8 mouse cellular contexts compared by ENCODE assay signal in the genomic region with DNA sequence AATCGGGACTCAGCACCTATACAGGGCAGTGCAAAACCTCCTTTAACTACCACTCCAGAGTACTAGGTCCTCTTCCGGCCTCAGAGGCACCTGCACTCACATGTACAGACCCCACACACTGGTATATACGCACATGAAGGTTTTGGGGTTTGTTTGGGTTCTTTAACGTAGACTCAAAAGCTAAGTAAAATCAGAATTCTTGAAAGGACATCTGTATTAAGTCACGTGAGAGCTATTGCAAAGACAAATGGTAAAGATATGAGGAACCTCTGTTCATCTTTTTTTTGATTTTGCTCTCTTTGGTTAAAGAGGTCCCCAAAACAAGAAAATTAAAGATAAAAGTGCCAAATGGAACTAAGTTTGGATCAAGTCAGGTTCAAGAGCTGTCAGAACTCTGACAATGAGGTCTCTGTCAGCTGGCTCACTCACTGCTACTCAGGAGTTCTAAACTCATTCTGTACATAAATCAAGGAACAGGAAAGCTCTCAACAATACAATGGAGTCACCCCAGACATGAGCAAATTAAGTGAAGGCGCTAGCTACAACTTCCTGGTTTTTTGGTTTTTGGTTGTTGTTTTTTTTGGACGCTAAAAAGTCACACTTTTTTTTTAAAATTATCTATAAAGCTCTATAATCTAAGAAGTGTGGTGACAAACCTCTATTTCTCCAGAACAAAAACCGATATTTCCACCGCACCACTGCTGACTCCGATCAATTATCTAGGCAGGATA. TPM values are rescaled to one million over a fixed set of nuclear protein-coding genes. Genes with fewer than 3 reads are reported as not detected.
A peak's percentile ranks its signal among the peaks of the same experiment; 100 is the strongest.
DNase-seq lines count a peak whose midpoint lies in the region; ATAC-seq lines count a peak whose summit lies in the region.

No protein-coding gene starts in this region.

- H3K4me2 ChIP-seq in embryonic facial prominence, embryonic 11.5 days (ENCODE audit: low read depth, low read length) = peak overlapping the region; percentile 53
- H3K4me2 ChIP-seq in intestine, embryonic 16.5 days (ENCODE audit: low read depth, low read length) = peak overlapping the region; percentile 53
- H3K4me2 ChIP-seq in neural tube, embryonic 15.5 days = peak overlapping the region; percentile 61

- peaks cover 19% of the 10 kb centered on the region for H3K36me3 ChIP-seq in megakaryocyte, embryonic 14.5 days (replicated peaks; ENCODE audit: low read length)
- no peaks in the 10 kb centered on the region for H3K36me3 ChIP-seq in embryonic facial prominence, embryonic 11.5 days (replicated peaks; ENCODE audit: control insufficient read depth, insufficient read depth, low read depth, low read length)
- no peaks in the 10 kb centered on the region for H3K36me3 ChIP-seq in intestine, embryonic 16.5 days (ENCODE audit: control insufficient read depth, insufficient read depth, low read length)
- no peaks in the 10 kb centered on the region for H3K36me3 ChIP-seq in neural tube, embryonic 15.5 days

- peak overlapping the region; percentile 98; the same call in 1 of the 2 replicates for H3K27ac ChIP-seq in embryonic facial prominence, embryonic 11.5 days (replicated peaks; ENCODE audit: low read depth, low read length)
- peak overlapping the region; percentile 99 for H3K27ac ChIP-seq in intestine, embryonic 16.5 days (ENCODE audit: low read length)
- peak overlapping the region; percentile 96 for H3K27ac ChIP-seq in neural tube, embryonic 15.5 days (replicated peaks)

- H3K4me1 ChIP-seq in megakaryocyte, embryonic 14.5 days = peaks cover 39% of the 10 kb centered on the region
- H3K4me1 ChIP-seq in embryonic facial prominence, embryonic 11.5 days (ENCODE audit: control insufficient read depth, insufficient read depth, low read length) = no peaks in the 10 kb centered on the region
- H3K4me1 ChIP-seq in intestine, embryonic 16.5 days (ENCODE audit: control insufficient read depth, insufficient read depth, low read length) = peaks cover 3% of the 10 kb centered on the region; the same call in 1 of the 2 replicates
- peaks cover 20% of the 10 kb centered on the region for H3K4me1 ChIP-seq in neural tube, embryonic 15.5 days

- 44% methylated on average over 10 of the region's 10 CpGs for WGBS in embryonic facial prominence, embryonic 11.5 days
- WGBS in intestine, embryonic 16.5 days = 30% methylated on average over 10 of the region's 10 CpGs
- whole genome bisulfite sequencing in neural tube, embryonic 15.5 days = 36% methylated on average over 10 of the region's 10 CpGs

- H3K27me3 ChIP-seq in megakaryocyte, embryonic 14.5 days (replicated peaks) = no peaks in the 10 kb centered on the region
- H3K27me3 ChIP-seq in embryonic facial prominence, embryonic 11.5 days (ENCODE audit: control insufficient read depth, insufficient read depth, low read length) = no peaks in the 10 kb centered on the region
- H3K27me3 ChIP-seq in intestine, embryonic 16.5 days (replicated peaks; ENCODE audit: control insufficient read depth, insufficient read depth, low read length) = no peaks in the 10 kb centered on the region
- no peaks in the 10 kb centered on the region for H3K27me3 ChIP-seq in neural tube, embryonic 15.5 days (replicated peaks)

- H3K4me3 ChIP-seq in megakaryocyte, embryonic 14.5 days (replicated peaks) = peak overlapping the region; percentile 97
- H3K4me3 ChIP-seq in embryonic facial prominence, embryonic 11.5 days (ENCODE audit: low read depth, low read length) = peak overlapping the region; percentile 99
- peak overlapping the region; percentile 73 for H3K4me3 ChIP-seq in intestine, embryonic 16.5 days (ENCODE audit: low read length)
- peak overlapping the region; percentile 98 for H3K4me3 ChIP-seq in neural tube, embryonic 15.5 days (replicated peaks)

- peak; percentile 13 for DNase-seq in embryonic facial prominence, embryonic 11.5 days (ENCODE audit: low spot score)
- no peak for DNase-seq in cerebellum, adult 8-10 months
- no peak for DNase-seq in layer of hippocampus, postnatal 14 days (ENCODE audit: low spot score in 2 of 2)
- DNase-seq in lung, postnatal 4 days = no peak

- no peaks in the 10 kb centered on the region for H3K9me3 ChIP-seq in megakaryocyte, embryonic 14.5 days
- no peaks in the 10 kb centered on the region for H3K9me3 ChIP-seq in embryonic facial prominence, embryonic 11.5 days (replicated peaks; ENCODE audit: control insufficient read depth, low read length)
- no peaks in the 10 kb centered on the region for H3K9me3 ChIP-seq in intestine, embryonic 16.5 days (ENCODE audit: control insufficient read depth, low read length)
- H3K9me3 ChIP-seq in neural tube, embryonic 15.5 days (replicated peaks) = no peaks in the 10 kb centered on the region

- peak overlapping the region; percentile 95 for H3K9ac ChIP-seq in embryonic facial prominence, embryonic 11.5 days (replicated peaks; ENCODE audit: low read length)
- peak overlapping the region; percentile 97 for H3K9ac ChIP-seq in intestine, embryonic 16.5 days (ENCODE audit: low read depth, low read length)
- peak overlapping the region; percentile 74 for H3K9ac ChIP-seq in neural tube, embryonic 15.5 days (replicated peaks)

- ATAC-seq in megakaryocyte, adult 5-6 weeks (ENCODE audit: poor library complexity, severe bottlenecking) = no peak
- no peak for ATAC-seq in embryonic facial prominence, embryonic 11.5 days (replicated peaks; ENCODE audit: insufficient number of reproducible peaks, low FRiP score, low TSS enrichment, low read depth)
- ATAC-seq in intestine, embryonic 16.5 days = no peak
- no peak for ATAC-seq in neural tube, embryonic 15.5 days (ENCODE audit: low FRiP score)

RNA-seq across cellular contexts. Expression of a gene that starts 1.1 kb away (rescaled TPM):
- 1.2 and 1.3 TPM in 2 replicates for polyA plus RNA-seq in megakaryocyte, embryonic 14.5 days (2012; ENCODE audit: insufficient read depth, low replicate concordance)
- total RNA-seq in megakaryocyte, adult 5-6 weeks (2015) = 57.0 and 67.6 TPM in 2 replicates
- 36.8 and 47.0 TPM in 2 replicates for total RNA-seq in megakaryocyte, adult 5-6 weeks (2017)
- 32.9 and 35.2 TPM in 2 replicates for polyA plus RNA-seq in embryonic facial prominence, embryonic 11.5 days (2014; fragmentation: Nextera tagmentation; extraction: Ambion mirVana)
- 17.7 and 18.9 TPM in 2 replicates for polyA plus RNA-seq in intestine, embryonic 16.5 days (2015; fragmentation: Nextera tagmentation; extraction: Ambion mirVana)
- 27.9 and 28.8 TPM in 2 replicates for polyA plus RNA-seq in neural tube, embryonic 15.5 days (2015; fragmentation: Nextera tagmentation; extraction: Ambion mirVana)
- total RNA-seq in layer of hippocampus, postnatal 14 days (2021) = 10 to 100 TPM; 38.0 TPM

RNA-seq across cellular contexts. Expression of a gene that starts 40.1 kb away (rescaled TPM):
- 8.8 and 14.3 TPM in 2 replicates for polyA plus RNA-seq in megakaryocyte, embryonic 14.5 days (2012; ENCODE audit: insufficient read depth, low replicate concordance)
- 60.4 and 61.9 TPM in 2 replicates for total RNA-seq in megakaryocyte, adult 5-6 weeks (2015)
- 69.7 and 73.8 TPM in 2 replicates for total RNA-seq in megakaryocyte, adult 5-6 weeks (2017)
- 52.6 and 61.9 TPM in 2 replicates for polyA plus RNA-seq in embryonic facial prominence, embryonic 11.5 days (2014; fragmentation: Nextera tagmentation; extraction: Ambion mirVana)
- 39.9 and 44.1 TPM in 2 replicates for polyA plus RNA-seq in intestine, embryonic 16.5 days (2015; fragmentation: Nextera tagmentation; extraction: Ambion mirVana)
- polyA plus RNA-seq in neural tube, embryonic 15.5 days (2015; fragmentation: Nextera tagmentation; extraction: Ambion mirVana) = 56.2 and 58.6 TPM in 2 replicates
- total RNA-seq in layer of hippocampus, postnatal 14 days (2021) = 10 to 100 TPM; 44.0 to 47.0 TPM
